Mouse (Mus musculus) ES-Bruce4 (cell line): Measurements from ENCODE around the gene Nsd1.

ENCODE experiments used
- CTCF ChIP-seq: IDR thresholded peaks from one replicate; pipeline ENCODE4 v1.8.1; 2011; ENCODE audit warnings: low read depth, low read length
- POLR2A ChIP-seq: IDR thresholded peaks from one replicate; pipeline ENCODE4 v1.8.1; 2011; ENCODE audit warnings: low read length; ENCODE audit not compliant: insufficient read depth

GRCm38 (mm10) chr13:55172336-55172770 is 37.2 kb upstream of the Nsd1 start:
- TF ChIP-seq POLR2A (no peak), CTCF (no peak)
